Mouse (Mus musculus) bone marrow macrophage, adult 2 months (primary cell): ENCODE measurements around the gene Lrfn1. TPM values are rescaled to one million over a fixed set of nuclear protein-coding genes. Genes with fewer than 3 reads are reported as not detected.

Source experiments
- H3K27ac ChIP-seq: 2 replicates; pipeline ENCODE4 v1.5.1; 2012; ENCODE audit warnings: low read depth, low read length; ENCODE audit not compliant: insufficient read depth
- H3K4me1 ChIP-seq: 2 replicates; pipeline ENCODE4 v1.6.1; 2012; ENCODE audit warnings: low read length; ENCODE audit not compliant: control insufficient read depth, insufficient read depth
- H3K4me3 ChIP-seq: 2 replicates; pipeline ENCODE4 v1.5.1; 2012; ENCODE audit warnings: mild to moderate bottlenecking, low read length, moderate library complexity; ENCODE audit not compliant: insufficient read depth
- POLR2A ChIP-seq: IDR thresholded peaks from 2 replicates; pipeline ENCODE4 v1.6.1; 2012; ENCODE audit warnings: mild to moderate bottlenecking, low read depth, low read length, borderline replicate concordance
- polyA plus RNA-seq: library from polyadenylated mRNA; stranded (reverse); fragments of >200 nt; gene quantifications from 2 replicates; pipeline ENCODE4 v1.2.4, GENCODE M21; 2012; ENCODE audit not compliant: missing spikeins, insufficient read depth, insufficient read length

Lrfn1 gene
- polyA plus RNA-seq, 1 experiment, result 3.6 TPM

GRCm38 (mm10) chr7:28511441-28511840 lies 59.7 kb downstream of the Lrfn1 start:
- Histone ChIP-seq H3K4me1 (no peaks in the 10 kb centered on the region), H3K4me3 (no peak overlapping the region), H3K27ac (no peak overlapping the region)
- TF ChIP-seq POLR2A, result no peak

Other genes starting within 250 kb of the Lrfn1 start
- gene Eid2, start 184.1 kb upstream of the Lrfn1 start, polyA plus RNA-seq, result 1.6 and 2.5 TPM in 2 replicates
- 4.3 and 4.6 TPM in 2 replicates for gene Eid2b, start 174.2 kb upstream of the Lrfn1 start, polyA plus RNA-seq
- gene Selenov, start 160.8 kb upstream of the Lrfn1 start, polyA plus RNA-seq, result not detected in 2 replicates
- gene Dll3, start 149.7 kb upstream of the Lrfn1 start, polyA plus RNA-seq, result not detected in 2 replicates
- 28.3 and 31.6 TPM in 2 replicates for gene Timm50, start 139.9 kb upstream of the Lrfn1 start, polyA plus RNA-seq
- gene Supt5, start 113.2 kb upstream of the Lrfn1 start, polyA plus RNA-seq, result 72.0 and 77.4 TPM in 2 replicates
- 801 and 823 TPM in 2 replicates for gene Rps16, start 101.3 kb upstream of the Lrfn1 start, polyA plus RNA-seq
- 11.4 and 14.6 TPM in 2 replicates for gene Plekhg2, start 79.4 kb upstream of the Lrfn1 start, polyA plus RNA-seq
- 110 and 119 TPM in 2 replicates for gene Zfp36, start 71.7 kb upstream of the Lrfn1 start, polyA plus RNA-seq
- gene Med29, start 59.3 kb upstream of the Lrfn1 start, polyA plus RNA-seq, result 12.5 and 13.9 TPM in 2 replicates
- 102 and 123 TPM in 2 replicates for gene Paf1, start 59.0 kb upstream of the Lrfn1 start, polyA plus RNA-seq
- 349 and 416 TPM in 2 replicates for gene Gmfg, start 14.5 kb upstream of the Lrfn1 start, polyA plus RNA-seq
- gene Ifnl2, start 58.5 kb downstream of the Lrfn1 start, polyA plus RNA-seq, result not detected in 2 replicates
- gene Ifnl3, start 70.9 kb downstream of the Lrfn1 start, polyA plus RNA-seq, result not detected in 2 replicates
- not detected in 2 replicates for gene Sycn, start 88.9 kb downstream of the Lrfn1 start, polyA plus RNA-seq
- gene Nccrp1, start 95.3 kb downstream of the Lrfn1 start, polyA plus RNA-seq, result not detected in 2 replicates
- 39.4 and 47.4 TPM in 2 replicates for gene Samd4b, start 146.2 kb downstream of the Lrfn1 start, polyA plus RNA-seq
- 10.7 and 11.7 TPM in 2 replicates for gene Pak4, start 146.2 kb downstream of the Lrfn1 start, polyA plus RNA-seq
- not detected in 2 replicates for gene Acp7, start 179.4 kb downstream of the Lrfn1 start, polyA plus RNA-seq
- gene Fbxo27, start 240.9 kb downstream of the Lrfn1 start, polyA plus RNA-seq, result not detected in 2 replicates